In the genomic region with DNA sequence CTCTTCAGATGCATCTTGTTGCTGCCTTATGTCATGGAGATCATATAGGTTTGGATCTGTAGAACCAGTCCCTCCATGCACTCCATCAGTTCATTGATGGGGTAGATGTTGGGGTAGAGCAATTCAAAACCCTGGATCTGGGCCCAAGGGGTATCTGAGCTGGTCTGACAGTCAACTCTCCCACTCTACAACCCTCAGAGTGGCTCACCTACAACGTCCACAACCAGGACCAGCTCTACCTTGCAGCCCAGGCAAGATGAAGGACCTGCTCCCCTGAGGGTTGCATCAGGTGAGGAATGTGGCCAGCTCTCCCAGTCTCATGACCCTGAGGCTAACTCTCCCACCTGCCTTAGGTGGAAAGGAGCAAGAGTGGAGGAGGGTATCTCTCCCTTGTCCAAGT, we compare ENCODE assay signal across 17 mouse cellular contexts.
DNase-seq lines count a peak whose midpoint lies in the region; ATAC-seq and TF ChIP-seq lines count a peak whose summit lies in the region.
"Had no signal": no experiment of that assay in that cellular context is flagged by ENCODE, and none has a peak within 500 bp of the region (broad histone marks: within the 10 kb centered on the region; RNA-seq: fewer than 3 reads in every experiment).

No protein-coding gene starts in this region.

- no peaks in the 10 kb centered on the region for H3K27me3 ChIP-seq in forebrain, embryonic 15.5 days
- peaks cover 6% of the 10 kb centered on the region; the same call in 1 of the 2 replicates for H3K27me3 ChIP-seq in forebrain, embryonic 12.5 days
- H3K27me3 ChIP-seq in limb, embryonic 12.5 days, result peaks cover 12% of the 10 kb centered on the region
- H3K27me3 ChIP-seq in limb, embryonic 10.5 days (ENCODE audit: low read depth, poor library complexity, severe bottlenecking), result peaks cover 16% of the 10 kb centered on the region
- H3K27me3 ChIP-seq in stomach, embryonic 15.5 days (replicated peaks), result no peaks in the 10 kb centered on the region
- no peaks in the 10 kb centered on the region for H3K27me3 ChIP-seq in stomach, postnatal 0 days (ENCODE audit: control insufficient read depth, insufficient read depth, low read length)
- H3K27me3 ChIP-seq: liver, embryonic 12.5 days had no signal

- ATAC-seq in forebrain, embryonic 15.5 days (replicated peaks), result 0 out of 2 replicates have a peak, but pooled peaks have one; percentile 23
- no peak for ATAC-seq in forebrain, embryonic 12.5 days (ENCODE audit: low FRiP score)
- peak; percentile 37; the same call in 1 of the 2 replicates for ATAC-seq in limb, embryonic 12.5 days (ENCODE audit: insufficient number of reproducible peaks, insufficient read depth, low FRiP score, low TSS enrichment, low read depth)
- 0 out of 2 replicates have a peak, but pooled peaks have one; percentile 27 for ATAC-seq in stomach, embryonic 15.5 days (ENCODE audit: insufficient read depth, low FRiP score, low read depth)
- no peak for ATAC-seq in stomach, postnatal 0 days (ENCODE audit: low FRiP score, low TSS enrichment)
- ATAC-seq: CD4-positive, CD25-positive, alpha-beta regulatory T cell, adult 4 months; inflammation-experienced regulatory T-cells, adult 6 months; liver, embryonic 12.5 days; liver, postnatal 0 days had no signal

- TF ChIP-seq CTCF in stomach, postnatal 0 days (IDR thresholded peaks at IDR 0.05; ENCODE audit: low read depth), result no peak

- no peaks in the 10 kb centered on the region for H3K36me3 ChIP-seq in forebrain, embryonic 15.5 days
- H3K36me3 ChIP-seq in forebrain, embryonic 12.5 days (replicated peaks), result no peaks in the 10 kb centered on the region
- no peaks in the 10 kb centered on the region for H3K36me3 ChIP-seq in limb, embryonic 12.5 days
- H3K36me3 ChIP-seq in limb, embryonic 10.5 days, result no peaks in the 10 kb centered on the region
- no peaks in the 10 kb centered on the region for H3K36me3 ChIP-seq in stomach, embryonic 15.5 days
- no peaks in the 10 kb centered on the region for H3K36me3 ChIP-seq in stomach, postnatal 0 days (ENCODE audit: control insufficient read depth, insufficient read depth, low read length)
- H3K36me3 ChIP-seq: embryonic facial prominence, embryonic 13.5 days; heart, embryonic 13.5 days; kidney, embryonic 15.5 days; liver, embryonic 12.5 days had no signal

- no peak for TF ChIP-seq EP300 in stomach, postnatal 0 days (optimal IDR thresholded peaks at IDR 0.05)

- H3K9ac ChIP-seq in forebrain, embryonic 15.5 days (replicated peaks), result no peak overlapping the region
- no peak overlapping the region for H3K9ac ChIP-seq in forebrain, embryonic 12.5 days
- H3K9ac ChIP-seq in limb, embryonic 12.5 days (replicated peaks), result no peak overlapping the region
- no peak overlapping the region for H3K9ac ChIP-seq in stomach, embryonic 15.5 days
- H3K9ac ChIP-seq in stomach, postnatal 0 days (ENCODE audit: low read length), result no peak overlapping the region
- H3K9ac ChIP-seq: embryonic facial prominence, embryonic 13.5 days; heart, embryonic 13.5 days; kidney, embryonic 15.5 days; liver, embryonic 12.5 days; liver, postnatal 0 days had no signal

- H3K4me2 ChIP-seq in forebrain, embryonic 15.5 days (replicated peaks), result no peak overlapping the region
- H3K4me2 ChIP-seq in forebrain, embryonic 12.5 days, result no peak overlapping the region
- H3K4me2 ChIP-seq in limb, embryonic 12.5 days, result no peak overlapping the region
- no peak overlapping the region for H3K4me2 ChIP-seq in stomach, embryonic 15.5 days
- no peak overlapping the region for H3K4me2 ChIP-seq in stomach, postnatal 0 days (replicated peaks; ENCODE audit: low read depth)
- H3K4me2 ChIP-seq: embryonic facial prominence, embryonic 13.5 days; heart, embryonic 13.5 days; kidney, embryonic 15.5 days; liver, embryonic 12.5 days had no signal

- no peak overlapping the region for H3K27ac ChIP-seq in forebrain, embryonic 15.5 days (replicated peaks)
- H3K27ac ChIP-seq in forebrain, embryonic 12.5 days, result no peak overlapping the region
- no peak overlapping the region for H3K27ac ChIP-seq in limb, embryonic 12.5 days
- no peak overlapping the region for H3K27ac ChIP-seq in limb, embryonic 10.5 days
- H3K27ac ChIP-seq in stomach, embryonic 15.5 days, result no peak overlapping the region
- no peak overlapping the region for H3K27ac ChIP-seq in stomach, postnatal 0 days (replicated peaks)
- H3K27ac ChIP-seq: embryonic facial prominence, embryonic 13.5 days; heart, embryonic 13.5 days; kidney, embryonic 15.5 days; liver, embryonic 12.5 days; macrophage had no signal

- 86% methylated on average over 1 of the region's 1 CpGs for WGBS in forebrain, embryonic 15.5 days
- 90% methylated on average over 1 of the region's 1 CpGs for WGBS in forebrain, embryonic 12.5 days
- 86% methylated on average over 1 of the region's 1 CpGs for WGBS in limb, embryonic 12.5 days
- WGBS in limb, embryonic 10.5 days, result 92% methylated on average over 1 of the region's 1 CpGs
- WGBS in stomach, embryonic 15.5 days, result 78% methylated on average over 1 of the region's 1 CpGs
- WGBS in stomach, postnatal 0 days, result 90% methylated on average over 1 of the region's 1 CpGs

- no peak for DNase-seq in limb, embryonic 10.5 days (ENCODE audit: low spot score)
- no peak for DNase-seq in stomach, postnatal 0 days (ENCODE audit: low spot score)
- no peak for DNase-seq in urinary bladder, postnatal 36 days (ENCODE audit: low spot score in 2 of 2)
- DNase-seq: cerebellum, adult 11 months had no signal

- no peak overlapping the region for H3K4me3 ChIP-seq in forebrain, embryonic 15.5 days
- no peak overlapping the region for H3K4me3 ChIP-seq in forebrain, embryonic 12.5 days (replicated peaks)
- H3K4me3 ChIP-seq in limb, embryonic 12.5 days (replicated peaks), result no peak overlapping the region
- no peak overlapping the region for H3K4me3 ChIP-seq in limb, embryonic 10.5 days
- no peak overlapping the region for H3K4me3 ChIP-seq in stomach, embryonic 15.5 days (replicated peaks)
- H3K4me3 ChIP-seq in stomach, postnatal 0 days (ENCODE audit: low read depth, low read length), result no peak overlapping the region
- H3K4me3 ChIP-seq: embryonic facial prominence, embryonic 13.5 days; heart, embryonic 13.5 days; kidney, embryonic 15.5 days; liver, embryonic 12.5 days; myocyte had no signal

- no peaks in the 10 kb centered on the region for H3K9me3 ChIP-seq in forebrain, embryonic 15.5 days
- no peaks in the 10 kb centered on the region for H3K9me3 ChIP-seq in forebrain, embryonic 12.5 days
- no peaks in the 10 kb centered on the region for H3K9me3 ChIP-seq in limb, embryonic 12.5 days
- no peaks in the 10 kb centered on the region for H3K9me3 ChIP-seq in limb, embryonic 10.5 days (replicated peaks)
- no peaks in the 10 kb centered on the region for H3K9me3 ChIP-seq in stomach, embryonic 15.5 days
- H3K9me3 ChIP-seq in stomach, postnatal 0 days (ENCODE audit: control insufficient read depth, low read length), result no peaks in the 10 kb centered on the region
- H3K9me3 ChIP-seq: embryonic facial prominence, embryonic 13.5 days; heart, embryonic 13.5 days; kidney, embryonic 15.5 days; liver, embryonic 12.5 days had no signal

- H3K4me1 ChIP-seq in forebrain, embryonic 15.5 days, result no peaks in the 10 kb centered on the region
- no peaks in the 10 kb centered on the region for H3K4me1 ChIP-seq in forebrain, embryonic 12.5 days
- no peaks in the 10 kb centered on the region for H3K4me1 ChIP-seq in limb, embryonic 12.5 days (replicated peaks)
- H3K4me1 ChIP-seq in limb, embryonic 10.5 days, result no peaks in the 10 kb centered on the region
- no peaks in the 10 kb centered on the region for H3K4me1 ChIP-seq in stomach, embryonic 15.5 days
- no peaks in the 10 kb centered on the region for H3K4me1 ChIP-seq in stomach, postnatal 0 days (replicated peaks; ENCODE audit: control insufficient read depth, insufficient read depth)
- H3K4me1 ChIP-seq: heart, embryonic 13.5 days; kidney, embryonic 15.5 days; liver, embryonic 12.5 days had no signal

Comparison
In these comparisons a context has a peak if more than half of its experiments do, and no peak if none do; other contexts are left out.
1. ATAC-seq: peak in forebrain, embryonic 15.5 days (single experiment), limb, embryonic 12.5 days (single experiment) and stomach, embryonic 15.5 days (single experiment); none in forebrain, embryonic 12.5 days (single experiment) and stomach, postnatal 0 days (single experiment).